Mouse (Mus musculus) small intestine, adult 2 months (tissue): ENCODE results near the gene Clec2l. TPM values are rescaled to one million over a fixed set of nuclear protein-coding genes. Genes with fewer than 3 reads are reported as not detected.

ENCODE experiments used
- H3K27ac ChIP-seq: fragments of 200-500 bp; 2 replicates; pipeline ENCODE4 v1.5.1; 2012; ENCODE audit warnings: low read depth, low read length, control low read depth, inconsistent platforms; ENCODE audit not compliant: insufficient read depth
- H3K27me3 ChIP-seq: fragments of 200-500 bp; 2 replicates; pipeline ENCODE4 v1.6.1; 2012; ENCODE audit warnings: mild to moderate bottlenecking, moderate library complexity, low read length, inconsistent platforms; ENCODE audit not compliant: control insufficient read depth, insufficient read depth
- H3K36me3 ChIP-seq: fragments of 200-500 bp; 2 replicates; pipeline ENCODE4 v1.6.1; 2012; ENCODE audit warnings: mild to moderate bottlenecking, low read length, control low read depth, inconsistent platforms; ENCODE audit not compliant: control insufficient read depth, insufficient read depth
- H3K4me1 ChIP-seq: fragments of 200-500 bp; 2 replicates; pipeline ENCODE4 v1.6.1; 2012; ENCODE audit warnings: low read length, inconsistent platforms, mixed read lengths; ENCODE audit not compliant: control insufficient read depth, insufficient read depth, insufficient read length
- H3K4me3 ChIP-seq: fragments of 200-500 bp; 2 replicates; pipeline ENCODE4 v1.5.1; 2012; ENCODE audit warnings: low read depth, mild to moderate bottlenecking, control low read depth, inconsistent platforms, low read length, moderate library complexity
- CTCF ChIP-seq: fragments of 200-500 bp; IDR thresholded peaks from 2 replicates; pipeline ENCODE4 v1.5.1; 2012; ENCODE audit warnings: low read depth, mild to moderate bottlenecking, control low read depth, inconsistent platforms, low read length, moderate library complexity, mixed read lengths; ENCODE audit not compliant: insufficient replicate concordance, insufficient read length; ENCODE audit errors: extremely low read depth
- POLR2A ChIP-seq: fragments of 200-500 bp; IDR thresholded peaks from 2 replicates; pipeline ENCODE4 v1.6.1; 2012; ENCODE audit warnings: low read depth, mild to moderate bottlenecking, control low read depth, inconsistent platforms, low read length, moderate library complexity
- WGBS: fragments of 180-500 bp; shearing (Covaris S2); methylation state at CpG from one replicate; pipeline ENCODE4 v1.1.7; 2018; 5-methylcytosine and 5-hydroxymethylcytosine counted together
- polyA plus RNA-seq: library from polyadenylated mRNA; depleted of rRNA; stranded (reverse); fragments of >200 nt; gene quantifications from 2 replicates; pipeline ENCODE4 v1.2.3, GENCODE M21; 2012; rRNA removed

The Clec2l gene
- polyA plus RNA-seq: 0.41 and 0.53 TPM in 2 replicates

GRCm38 (mm10) chr6:38662714-38663615 lies at the start of gene Clec2l:
Gene Clec2l (plus strand): TSS chr6:38663069.
- Histone ChIP-seq H3K4me3 (peak within 1 kb of the TSS; percentile 36), H3K27me3 (peaks cover 26% of the 10 kb centered on the region), H3K4me1 (peaks cover 4% of the 10 kb centered on the region; the same call in 1 of the 2 replicates), H3K36me3 (no peaks in the 10 kb centered on the region), H3K27ac (no peak within 1 kb of the TSS)
- 1% methylated on average over 84 of the region's 84 CpGs for WGBS
- TF ChIP-seq POLR2A (no peak), CTCF (no peak)

- Histone ChIP-seq H3K4me3 (no peak overlapping the region), H3K36me3 (peaks cover 23% of the 10 kb centered on the region), H3K4me1 (no peaks in the 10 kb centered on the region), H3K27me3 (no peaks in the 10 kb centered on the region), H3K27ac (no peak overlapping the region)
- no peak for TF ChIP-seq CTCF
- TF ChIP-seq POLR2A: no peak
- 84% methylated on average over 1 of the region's 1 CpGs for WGBS
These were observed 40.5 kb upstream of the Clec2l start for GRCm38 (mm10) chr6:38622406-38622805.

DNA sequence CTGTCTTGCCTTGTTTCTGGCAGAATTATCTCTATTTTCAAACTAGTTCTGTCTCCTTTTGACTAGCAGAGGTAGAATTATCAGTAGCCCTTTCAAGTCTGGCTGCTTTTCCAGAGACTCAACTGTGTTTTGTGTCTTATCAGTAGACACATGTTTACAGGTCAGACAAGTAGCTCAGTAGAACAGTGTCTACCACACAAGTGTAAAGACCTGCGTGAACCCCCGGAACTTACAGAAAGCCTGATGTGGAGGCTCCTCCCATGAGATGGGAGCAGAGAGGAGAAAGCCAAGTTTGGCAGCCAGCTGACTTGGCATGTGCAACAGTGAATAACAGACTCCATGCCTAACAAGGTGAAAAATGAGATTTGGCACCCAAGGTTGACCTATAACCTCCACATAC lies 39.4 kb upstream of the Clec2l start:
- Histone ChIP-seq H3K36me3 (peaks cover 16% of the 10 kb centered on the region), H3K4me3 (no peak overlapping the region), H3K4me1 (no peaks in the 10 kb centered on the region), H3K27ac (no peak overlapping the region), H3K27me3 (no peaks in the 10 kb centered on the region)
- 66% methylated on average over 2 of the region's 2 CpGs for WGBS
- no peak for TF ChIP-seq POLR2A
- TF ChIP-seq CTCF: no peak

- WGBS: 44% methylated on average over 1 of the region's 1 CpGs
- Histone ChIP-seq H3K27me3 (no peaks in the 10 kb centered on the region), H3K4me3 (no peak overlapping the region), H3K27ac (no peak overlapping the region), H3K4me1 (no peaks in the 10 kb centered on the region), H3K36me3 (peaks cover 6% of the 10 kb centered on the region)
- no peak for TF ChIP-seq CTCF
- TF ChIP-seq POLR2A: no peak
These were observed 38.4 kb upstream of the Clec2l start for GRCm38 (mm10) chr6:38624439-38624838.

DNA sequence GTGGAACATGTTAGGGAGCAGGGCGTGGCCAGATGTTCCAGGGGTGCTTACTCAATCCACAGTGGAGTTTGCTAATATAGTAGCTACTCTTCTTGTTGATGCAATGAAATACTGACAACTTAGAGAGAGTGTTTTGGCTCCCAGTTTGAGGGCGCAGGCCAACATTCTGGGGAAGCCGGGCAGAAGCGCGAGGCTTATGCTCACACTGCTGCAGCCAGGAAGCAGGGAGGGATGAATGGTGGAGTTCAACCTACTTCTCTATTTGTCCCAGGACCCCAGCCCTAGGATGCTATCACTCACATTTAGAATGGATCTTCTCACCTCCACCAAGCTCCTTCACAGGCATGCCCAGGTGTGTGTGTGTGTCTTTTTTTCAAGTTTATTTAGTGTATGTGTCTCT lies 36.8 kb upstream of the Clec2l start:
- 96% methylated on average over 5 of the region's 5 CpGs for WGBS
- Histone ChIP-seq H3K27ac (no peak overlapping the region), H3K36me3 (peaks cover 3% of the 10 kb centered on the region; the same call in 1 of the 2 replicates), H3K4me1 (no peaks in the 10 kb centered on the region), H3K27me3 (no peaks in the 10 kb centered on the region), H3K4me3 (no peak overlapping the region)
- no peak for TF ChIP-seq POLR2A
- TF ChIP-seq CTCF: no peak

DNA sequence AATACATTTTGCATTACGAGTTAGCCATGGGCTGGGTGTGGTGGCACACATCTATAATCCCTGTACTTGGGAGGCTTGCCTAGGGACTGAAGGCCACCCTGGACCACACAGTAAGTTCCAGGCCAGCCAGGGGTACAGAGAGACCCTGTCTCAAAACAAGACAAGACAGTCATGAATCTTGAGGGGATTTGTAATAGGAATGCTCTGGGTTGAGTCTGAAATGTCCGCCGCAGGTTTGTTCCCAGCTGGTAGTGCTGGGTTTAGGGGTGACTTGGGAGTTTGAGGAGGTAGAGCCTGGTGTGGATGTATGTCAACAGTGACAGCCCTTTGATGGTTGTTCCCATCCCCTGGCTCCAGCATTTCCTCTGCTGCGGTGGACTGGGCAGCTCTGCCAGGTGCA lies 35.8 kb upstream of the Clec2l start:
- TF ChIP-seq POLR2A (no peak), CTCF (no peak)
- no peak overlapping the region for H3K27ac ChIP-seq
- no peak overlapping the region for H3K4me3 ChIP-seq
- 0 out of 2 replicates have a peak, but pooled peaks cover 2% of the 10 kb centered on the region for H3K36me3 ChIP-seq
- no peaks in the 10 kb centered on the region for H3K27me3 ChIP-seq
- no peaks in the 10 kb centered on the region for H3K4me1 ChIP-seq
- WGBS: 95% methylated on average over 4 of the region's 4 CpGs

GRCm38 (mm10) chr6:38627486-38627885 lies 35.4 kb upstream of the Clec2l start:
- no peaks in the 10 kb centered on the region for H3K4me1 ChIP-seq

GRCm38 (mm10) chr6:38629556-38629955 lies 33.3 kb upstream of the Clec2l start:
- Histone ChIP-seq H3K36me3 (0 out of 2 replicates have a peak, but pooled peaks cover 2% of the 10 kb centered on the region), H3K4me1 (no peaks in the 10 kb centered on the region), H3K4me3 (no peak overlapping the region), H3K27me3 (no peaks in the 10 kb centered on the region), H3K27ac (no peak overlapping the region)
- no peak for TF ChIP-seq POLR2A
- TF ChIP-seq CTCF: no peak
- WGBS: 88% methylated on average over 1 of the region's 1 CpGs

More at GRCm38 (mm10) chr6:38627486-38627885, 35.4 kb upstream of the Clec2l start:
- 81% methylated on average over 4 of the region's 4 CpGs for whole genome bisulfite sequencing
- no peak for TF ChIP-seq CTCF
- TF ChIP-seq POLR2A: no peak
- Histone ChIP-seq H3K4me3 (no peak overlapping the region), H3K36me3 (0 out of 2 replicates have a peak, but pooled peaks cover 2% of the 10 kb centered on the region), H3K27me3 (no peaks in the 10 kb centered on the region), H3K27ac (no peak overlapping the region)
